Mouse (Mus musculus) myocyte (in vitro differentiated cells): Measurements from ENCODE around the gene D7Ertd443e.

Experiments used
- CEBPB ChIP-seq: IDR thresholded peaks from 2 replicates; pipeline ENCODE4 v1.6.1; 2011; ENCODE audit warnings: mild to moderate bottlenecking, moderate library complexity; ENCODE audit not compliant: poor library complexity, insufficient read depth, severe bottlenecking
- E2F4 ChIP-seq: IDR thresholded peaks from one replicate; pipeline ENCODE4 v1.6.1; 2011; ENCODE audit warnings: mild to moderate bottlenecking, control low read depth, moderate library complexity; ENCODE audit not compliant: insufficient read depth
- MAX ChIP-seq: IDR thresholded peaks from one replicate; pipeline ENCODE4 v1.6.1; 2011; ENCODE audit warnings: low read depth, mild to moderate bottlenecking, control low read depth
- TCF12 ChIP-seq: IDR thresholded peaks from one replicate; pipeline ENCODE4 v1.6.1; 2011; ENCODE audit warnings: mild to moderate bottlenecking, control low read depth; ENCODE audit not compliant: poor library complexity, insufficient read depth, severe bottlenecking

- TF ChIP-seq E2F4 (no peak), CEBPB (no peak), MAX (no peak), TCF12 (no peak)
Observed at GRCm38 (mm10) chr7:134272956-134273355, 112.5 kb downstream of the D7Ertd443e start.
